ENCODE assay signal across 11 mouse cellular contexts in the genomic region with DNA sequence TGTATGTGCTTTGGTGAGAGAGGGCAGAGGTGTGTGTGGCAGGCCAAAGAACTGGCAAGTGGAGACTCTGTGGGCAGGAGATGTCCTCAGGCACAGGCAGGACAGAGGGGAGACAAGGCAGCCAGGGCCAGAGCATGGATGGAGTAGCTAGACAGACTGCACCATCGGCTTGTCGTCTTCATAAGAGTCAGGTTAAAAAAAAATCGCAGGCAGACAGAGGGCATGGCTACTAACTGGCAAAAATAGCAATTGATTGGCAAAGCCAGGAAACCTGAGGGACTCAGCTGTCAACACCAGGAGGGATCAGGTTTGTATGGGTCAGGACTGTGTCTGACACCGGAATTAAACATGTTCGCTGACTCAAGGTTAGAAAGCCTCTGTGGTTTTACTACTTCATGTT. TPM values are rescaled to one million over a fixed set of nuclear protein-coding genes. Genes with fewer than 3 reads are reported as not detected.
A peak's percentile ranks its signal among the peaks of the same experiment; 100 is the strongest.
DNase-seq lines count a peak whose midpoint lies in the region; ATAC-seq and TF ChIP-seq lines count a peak whose summit lies in the region.
"Had no signal": no experiment of that assay in that cellular context is flagged by ENCODE, and none has a peak within 500 bp of the region (broad histone marks: within the 10 kb centered on the region; RNA-seq: fewer than 3 reads in every experiment).

No protein-coding gene starts in this region.

- 66% methylated on average over 5 of the region's 5 CpGs for WGBS in thymus, adult 2 months
- 21% methylated on average over 5 of the region's 5 CpGs for WGBS in heart, postnatal 0 days
- 80% methylated on average over 5 of the region's 5 CpGs for WGBS in intestine, embryonic 16.5 days
- WGBS in intestine, embryonic 15.5 days = 76% methylated on average over 5 of the region's 5 CpGs

- no peak for TF ChIP-seq POLR2A in thymus, adult 2 months (IDR thresholded peaks at IDR 0.05; ENCODE audit: control insufficient read depth, extremely low read depth, insufficient read depth, low read length, poor library complexity)

- H3K9ac ChIP-seq in heart, postnatal 0 days (replicated peaks; ENCODE audit: low read depth, low read length) = no peak overlapping the region
- H3K9ac ChIP-seq in intestine, embryonic 16.5 days (ENCODE audit: low read depth, low read length) = no peak overlapping the region
- H3K9ac ChIP-seq in intestine, embryonic 15.5 days = no peak overlapping the region

- H3K27ac ChIP-seq in thymus, adult 2 months (ENCODE audit: control insufficient read depth, insufficient read depth, low read length) = peak overlapping the region; percentile 31; the same call in 1 of the 2 replicates
- peak overlapping the region; percentile 52 for H3K27ac ChIP-seq in heart, postnatal 0 days (ENCODE audit: low read depth)
- no peak overlapping the region for H3K27ac ChIP-seq in intestine, embryonic 16.5 days (ENCODE audit: low read length)
- no peak overlapping the region for H3K27ac ChIP-seq in intestine, embryonic 15.5 days

- intact Hi-C loops in gastrocnemius, postnatal 36 days (cut with DNase I) = no loop called here

- H3K36me3 ChIP-seq in thymus, adult 2 months (ENCODE audit: control insufficient read depth, insufficient read depth, low read length) = no peaks in the 10 kb centered on the region
- H3K36me3 ChIP-seq in heart, postnatal 0 days (replicated peaks; ENCODE audit: control insufficient read depth, insufficient read depth, low read length) = peaks cover 14% of the 10 kb centered on the region; the same call in 1 of the 2 replicates
- H3K36me3 ChIP-seq in intestine, embryonic 16.5 days (ENCODE audit: control insufficient read depth, insufficient read depth, low read length) = no peaks in the 10 kb centered on the region
- H3K36me3 ChIP-seq in intestine, embryonic 15.5 days = no peaks in the 10 kb centered on the region

- no peak for TF ChIP-seq EP300 in heart, postnatal 0 days (IDR thresholded peaks at IDR 0.05; ENCODE audit: low read depth)

- H3K9me3 ChIP-seq in heart, postnatal 0 days (replicated peaks; ENCODE audit: control insufficient read depth, low read length) = no peaks in the 10 kb centered on the region
- H3K9me3 ChIP-seq in intestine, embryonic 16.5 days (ENCODE audit: control insufficient read depth, low read length) = no peaks in the 10 kb centered on the region
- H3K9me3 ChIP-seq in intestine, embryonic 15.5 days = no peaks in the 10 kb centered on the region

- no peak overlapping the region for H3K4me3 ChIP-seq in thymus, adult 2 months (ENCODE audit: control insufficient read depth, insufficient read depth, low read length)
- no peak overlapping the region for H3K4me3 ChIP-seq in heart, postnatal 0 days (ENCODE audit: low read depth, low read length)
- H3K4me3 ChIP-seq in intestine, embryonic 16.5 days (ENCODE audit: low read length) = no peak overlapping the region
- H3K4me3 ChIP-seq in intestine, embryonic 15.5 days (replicated peaks) = no peak overlapping the region

- no peak for TF ChIP-seq CTCF in thymus, adult 2 months (IDR thresholded peaks at IDR 0.05; ENCODE audit: borderline replicate concordance, control insufficient read depth, extremely low read depth, insufficient read depth, low read length, poor library complexity)
- no peak for TF ChIP-seq CTCF in heart, postnatal 0 days (IDR thresholded peaks at IDR 0.05; ENCODE audit: low read depth)

- H3K4me2 ChIP-seq in heart, postnatal 0 days (ENCODE audit: low read depth, low read length) = no peak overlapping the region; the same call in 1 of the 2 replicates
- no peak overlapping the region for H3K4me2 ChIP-seq in intestine, embryonic 16.5 days (ENCODE audit: low read depth, low read length)
- no peak overlapping the region for H3K4me2 ChIP-seq in intestine, embryonic 15.5 days (replicated peaks)

- H3K4me1 ChIP-seq in thymus, adult 2 months (replicated peaks; ENCODE audit: control insufficient read depth, insufficient read depth, low read length) = peaks cover 28% of the 10 kb centered on the region
- peaks cover 15% of the 10 kb centered on the region; the same call in 1 of the 2 replicates for H3K4me1 ChIP-seq in heart, postnatal 0 days (ENCODE audit: control insufficient read depth, insufficient read depth)
- H3K4me1 ChIP-seq in intestine, embryonic 16.5 days (ENCODE audit: control insufficient read depth, insufficient read depth, low read length) = peaks cover 9% of the 10 kb centered on the region
- 0 out of 2 replicates have a peak, but pooled peaks cover 2% of the 10 kb centered on the region for H3K4me1 ChIP-seq in intestine, embryonic 15.5 days (replicated peaks)

- no peaks in the 10 kb centered on the region for H3K27me3 ChIP-seq in thymus, adult 2 months (ENCODE audit: control insufficient read depth, insufficient read depth, low read length)
- no peaks in the 10 kb centered on the region for H3K27me3 ChIP-seq in heart, postnatal 0 days (ENCODE audit: control insufficient read depth, insufficient read depth, low read length)
- H3K27me3 ChIP-seq in intestine, embryonic 16.5 days (replicated peaks; ENCODE audit: control insufficient read depth, insufficient read depth, low read length) = no peaks in the 10 kb centered on the region
- no peaks in the 10 kb centered on the region for H3K27me3 ChIP-seq in intestine, embryonic 15.5 days (replicated peaks)

- DNase-seq in gastrocnemius, adult 8-10 months (ENCODE audit: low spot score in 2 of 2) = peak; percentile 30 to 51
- DNase-seq in gastrocnemius, postnatal 36 days = no peak
- no peak for DNase-seq in thymus, adult 2 months
- DNase-seq in thymus, postnatal 4 days = no peak
- peak; percentile 7 for DNase-seq in heart, postnatal 0 days (ENCODE audit: low spot score)
- DNase-seq: adrenal gland, postnatal 36 days; layer of hippocampus, postnatal 36 days; lung, postnatal 10 days had no signal

- ATAC-seq in heart, postnatal 0 days (ENCODE audit: insufficient read depth, low read depth) = no peak
- no peak for ATAC-seq in intestine, embryonic 16.5 days
- no peak for ATAC-seq in intestine, embryonic 15.5 days

RNA-seq across cellular contexts. Expression of a gene that starts 10.6 kb away (rescaled TPM):
- total RNA-seq in gastrocnemius, adult 8-10 months (2022) = 10 to 100 TPM; 42.8 to 74.8 (median 45.1) TPM
- total RNA-seq in gastrocnemius, postnatal 36 days (2021) = 10 to 100 TPM; 52.8 to 55.3 TPM
- 10.5 and 16.1 TPM in 2 replicates for polyA plus RNA-seq in thymus, adult 2 months (2012; rRNA removed)
- total RNA-seq in heart, postnatal 0 days (2014; rRNA removed; ENCODE audit: low replicate concordance) = 0.95 and 1.6 TPM in 2 replicates
- polyA plus RNA-seq in heart, postnatal 0 days (2015; fragmentation: Nextera tagmentation; extraction: Ambion mirVana) = 8.7 and 9.3 TPM in 2 replicates
- 0.77 and 0.83 TPM in 2 replicates for polyA plus RNA-seq in intestine, embryonic 16.5 days (2015; fragmentation: Nextera tagmentation; extraction: Ambion mirVana)
- polyA plus RNA-seq in intestine, embryonic 15.5 days (2015; fragmentation: Nextera tagmentation; extraction: Ambion mirVana) = 0.82 and 1.3 TPM in 2 replicates
- total RNA-seq: granulocyte monocyte progenitor cell, adult 5-6 weeks had no signal

Comparison
In these comparisons a context has a peak if more than half of its experiments do, and no peak if none do; other contexts are left out.
1. DNase-seq: peak in gastrocnemius, adult 8-10 months (2 of 2) and heart, postnatal 0 days (single experiment); none in gastrocnemius, postnatal 36 days (0 of 2), thymus, adult 2 months (single experiment) and thymus, postnatal 4 days (single experiment).
2. H3K27ac ChIP-seq: peak in thymus, adult 2 months (single experiment) and heart, postnatal 0 days (single experiment); none in intestine, embryonic 16.5 days (single experiment) and intestine, embryonic 15.5 days (single experiment).